ENCODE assay signal across 21 mouse cellular contexts in the genomic region with DNA sequence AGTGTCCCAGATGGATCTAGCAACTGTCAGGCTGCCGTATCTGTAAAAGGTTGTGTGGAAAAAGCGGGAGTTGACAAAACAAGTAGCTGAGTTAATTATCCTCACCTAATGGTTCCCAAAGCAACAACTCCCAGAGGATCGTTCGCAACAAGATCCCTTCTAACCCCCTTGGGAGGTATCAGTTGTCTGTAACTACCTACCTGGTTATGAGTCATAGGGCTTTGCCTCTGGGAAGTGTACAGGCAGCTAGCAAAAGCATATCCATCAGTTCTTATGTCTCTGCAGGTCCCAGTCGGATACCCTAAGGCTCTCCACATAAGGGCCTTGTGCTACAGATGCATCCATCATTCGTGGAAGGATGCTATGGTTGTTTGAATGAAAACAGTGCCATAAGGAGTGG. TPM values are rescaled to one million over a fixed set of nuclear protein-coding genes. Genes with fewer than 3 reads are reported as not detected.
A peak's percentile ranks its signal among the peaks of the same experiment; 100 is the strongest.
DNase-seq lines count a peak whose midpoint lies in the region; ATAC-seq lines count a peak whose summit lies in the region.
"Had no signal": no experiment of that assay in that cellular context is flagged by ENCODE, and none has a peak within 500 bp of the region (broad histone marks: within the 10 kb centered on the region; RNA-seq: fewer than 3 reads in every experiment).

No protein-coding gene starts in this region.

- no peaks in the 10 kb centered on the region for H3K27me3 ChIP-seq in embryonic facial prominence, embryonic 12.5 days
- H3K27me3 ChIP-seq in embryonic facial prominence, embryonic 10.5 days (replicated peaks; ENCODE audit: low read depth, poor library complexity, severe bottlenecking), result no peaks in the 10 kb centered on the region
- H3K27me3 ChIP-seq in embryonic facial prominence, embryonic 14.5 days (replicated peaks; ENCODE audit: control insufficient read depth, insufficient read depth, low read length), result no peaks in the 10 kb centered on the region
- H3K27me3 ChIP-seq in embryonic facial prominence, embryonic 15.5 days, result no peaks in the 10 kb centered on the region
- H3K27me3 ChIP-seq in neural tube, embryonic 15.5 days (replicated peaks), result no peaks in the 10 kb centered on the region
- H3K27me3 ChIP-seq: CH12.LX, Patski had no signal

- peaks cover 10% of the 10 kb centered on the region for H3K4me1 ChIP-seq in embryonic facial prominence, embryonic 12.5 days
- H3K4me1 ChIP-seq in embryonic facial prominence, embryonic 10.5 days, result peaks cover 22% of the 10 kb centered on the region
- peaks cover 7% of the 10 kb centered on the region; the same call in 1 of the 2 replicates for H3K4me1 ChIP-seq in embryonic facial prominence, embryonic 14.5 days (ENCODE audit: control insufficient read depth, insufficient read depth, low read length)
- peaks cover 5% of the 10 kb centered on the region; the same call in 1 of the 2 replicates for H3K4me1 ChIP-seq in embryonic facial prominence, embryonic 15.5 days
- H3K4me1 ChIP-seq in neural tube, embryonic 15.5 days, result peaks cover 8% of the 10 kb centered on the region; the same call in 1 of the 2 replicates

- no peak for DNase-seq in embryonic facial prominence, embryonic 10.5 days (ENCODE audit: low spot score)
- peak; percentile 78 for DNase-seq in embryonic facial prominence, embryonic 14.5 days (ENCODE audit: low spot score)
- DNase-seq in kidney, postnatal 10 days, result no peak
- DNase-seq: adrenal gland, adult 2 months; adrenal gland, adult 8-10 months; adrenal gland, postnatal 10 days; adrenal gland, postnatal 14 days; adrenal gland, postnatal 25 days; adrenal gland, postnatal 36 days; B cell, adult 2 months; cerebellum, adult 11 months; cerebellum, adult 11-12 months; cerebellum, adult 18-20 months had no signal

- no peaks in the 10 kb centered on the region for H3K36me3 ChIP-seq in embryonic facial prominence, embryonic 12.5 days
- H3K36me3 ChIP-seq in embryonic facial prominence, embryonic 10.5 days (replicated peaks), result no peaks in the 10 kb centered on the region
- H3K36me3 ChIP-seq in embryonic facial prominence, embryonic 14.5 days (ENCODE audit: control insufficient read depth, insufficient read depth, low read length), result no peaks in the 10 kb centered on the region
- H3K36me3 ChIP-seq in embryonic facial prominence, embryonic 15.5 days, result no peaks in the 10 kb centered on the region
- no peaks in the 10 kb centered on the region for H3K36me3 ChIP-seq in neural tube, embryonic 15.5 days
- H3K36me3 ChIP-seq: G1E had no signal

- H3K27ac ChIP-seq in embryonic facial prominence, embryonic 12.5 days, result no peak overlapping the region
- no peak overlapping the region for H3K27ac ChIP-seq in embryonic facial prominence, embryonic 10.5 days (replicated peaks)
- no peak overlapping the region for H3K27ac ChIP-seq in embryonic facial prominence, embryonic 14.5 days (replicated peaks; ENCODE audit: low read depth, low read length)
- no peak overlapping the region for H3K27ac ChIP-seq in embryonic facial prominence, embryonic 15.5 days (replicated peaks)
- H3K27ac ChIP-seq in neural tube, embryonic 15.5 days (replicated peaks), result no peak overlapping the region

- ATAC-seq in embryonic facial prominence, embryonic 12.5 days (ENCODE audit: insufficient number of reproducible peaks, insufficient read depth, low FRiP score, low TSS enrichment), result peak; percentile 56; the same call in 1 of the 2 replicates
- peak; percentile 77; the same call in 1 of the 2 replicates for ATAC-seq in embryonic facial prominence, embryonic 14.5 days (ENCODE audit: low read depth)
- peak; percentile 77 for ATAC-seq in embryonic facial prominence, embryonic 15.5 days (ENCODE audit: insufficient number of reproducible peaks, low FRiP score, low TSS enrichment, low read depth)
- no peak for ATAC-seq in neural tube, embryonic 15.5 days (ENCODE audit: low FRiP score)
- ATAC-seq: activated CD4-positive, CD25-positive, alpha-beta regulatory T cell, adult 4 months; CD4-positive, CD25-positive, alpha-beta regulatory T cell, adult 4 months; Patski had no signal

- H3K4me3 ChIP-seq in embryonic facial prominence, embryonic 12.5 days, result no peak overlapping the region
- H3K4me3 ChIP-seq in embryonic facial prominence, embryonic 10.5 days, result no peak overlapping the region
- no peak overlapping the region for H3K4me3 ChIP-seq in embryonic facial prominence, embryonic 14.5 days (ENCODE audit: low read depth, low read length)
- no peak overlapping the region for H3K4me3 ChIP-seq in embryonic facial prominence, embryonic 15.5 days (replicated peaks)
- no peak overlapping the region for H3K4me3 ChIP-seq in neural tube, embryonic 15.5 days (replicated peaks)

- 65% methylated on average over 6 of the region's 6 CpGs for WGBS in embryonic facial prominence, embryonic 12.5 days
- WGBS in embryonic facial prominence, embryonic 10.5 days, result 79% methylated on average over 6 of the region's 6 CpGs
- 71% methylated on average over 6 of the region's 6 CpGs for WGBS in embryonic facial prominence, embryonic 14.5 days
- WGBS in embryonic facial prominence, embryonic 15.5 days, result 63% methylated on average over 6 of the region's 6 CpGs
- WGBS in neural tube, embryonic 15.5 days, result 68% methylated on average over 6 of the region's 6 CpGs

- no peaks in the 10 kb centered on the region for H3K9me3 ChIP-seq in embryonic facial prominence, embryonic 12.5 days
- no peaks in the 10 kb centered on the region for H3K9me3 ChIP-seq in embryonic facial prominence, embryonic 10.5 days
- H3K9me3 ChIP-seq in embryonic facial prominence, embryonic 14.5 days (ENCODE audit: control insufficient read depth, low read length), result no peaks in the 10 kb centered on the region
- H3K9me3 ChIP-seq in embryonic facial prominence, embryonic 15.5 days (replicated peaks), result no peaks in the 10 kb centered on the region
- no peaks in the 10 kb centered on the region for H3K9me3 ChIP-seq in neural tube, embryonic 15.5 days (replicated peaks)
- H3K9me3 ChIP-seq: G1E had no signal

- H3K4me2 ChIP-seq in embryonic facial prominence, embryonic 12.5 days (replicated peaks), result no peak overlapping the region
- H3K4me2 ChIP-seq in embryonic facial prominence, embryonic 14.5 days (ENCODE audit: low read depth, low read length), result no peak overlapping the region
- no peak overlapping the region for H3K4me2 ChIP-seq in embryonic facial prominence, embryonic 15.5 days (replicated peaks)
- no peak overlapping the region for H3K4me2 ChIP-seq in neural tube, embryonic 15.5 days

- H3K9ac ChIP-seq in embryonic facial prominence, embryonic 12.5 days, result no peak overlapping the region
- H3K9ac ChIP-seq in embryonic facial prominence, embryonic 14.5 days (ENCODE audit: low read depth, low read length), result no peak overlapping the region
- H3K9ac ChIP-seq in embryonic facial prominence, embryonic 15.5 days, result no peak overlapping the region
- no peak overlapping the region for H3K9ac ChIP-seq in neural tube, embryonic 15.5 days (replicated peaks)

RNA-seq across cellular contexts. Expression of gene Tjp2, which starts 18.5 kb away (rescaled TPM):
- 26.0 and 26.6 TPM in 2 replicates for polyA plus RNA-seq in embryonic facial prominence, embryonic 12.5 days (2016; fragmentation: Nextera tagmentation; extraction: Ambion mirVana)
- polyA plus RNA-seq in embryonic facial prominence, embryonic 10.5 days (2016; fragmentation: Nextera tagmentation; extraction: Ambion mirVana), result 35.1 TPM in 2 replicates
- 14.7 and 16.1 TPM in 2 replicates for polyA plus RNA-seq in embryonic facial prominence, embryonic 14.5 days (2014; fragmentation: Nextera tagmentation; extraction: Ambion mirVana)
- 18.3 and 19.2 TPM in 2 replicates for polyA plus RNA-seq in embryonic facial prominence, embryonic 15.5 days (2015; fragmentation: Nextera tagmentation; extraction: Ambion mirVana)
- 10.1 and 15.3 TPM in 2 replicates for polyA plus RNA-seq in neural tube, embryonic 15.5 days (2015; fragmentation: Nextera tagmentation; extraction: Ambion mirVana)

RNA-seq across cellular contexts. Expression of gene Fxn, which starts 37.1 kb away (rescaled TPM):
- 57.5 TPM in 2 replicates for polyA plus RNA-seq in embryonic facial prominence, embryonic 12.5 days (2016; fragmentation: Nextera tagmentation; extraction: Ambion mirVana)
- 62.6 and 65.0 TPM in 2 replicates for polyA plus RNA-seq in embryonic facial prominence, embryonic 10.5 days (2016; fragmentation: Nextera tagmentation; extraction: Ambion mirVana)
- polyA plus RNA-seq in embryonic facial prominence, embryonic 14.5 days (2014; fragmentation: Nextera tagmentation; extraction: Ambion mirVana), result 38.6 and 39.4 TPM in 2 replicates
- 37.5 and 39.9 TPM in 2 replicates for polyA plus RNA-seq in embryonic facial prominence, embryonic 15.5 days (2015; fragmentation: Nextera tagmentation; extraction: Ambion mirVana)
- 42.4 and 45.2 TPM in 2 replicates for polyA plus RNA-seq in neural tube, embryonic 15.5 days (2015; fragmentation: Nextera tagmentation; extraction: Ambion mirVana)
